Mouse (Mus musculus): ENCODE results near the gene Fars2.

- no peak for TF ChIP-seq CTCF (IDR thresholded peaks at IDR 0.05; ENCODE audit: low read depth)
- TF ChIP-seq EP300 (IDR thresholded peaks at IDR 0.05; ENCODE audit: low read depth) = no peak
Measured at GRCm38 (mm10) chr13:36733989-36734690, 616.9 kb downstream of the Fars2 start.

All from heart, postnatal 0 days (tissue).